Mouse (Mus musculus) frontal cortex, postnatal 10 days (tissue): Measurements from ENCODE around the gene Casc1.
"Not testable (repeated sequence)": the region's sequence is repeated elsewhere in the genome, so short reads cannot be mapped to it uniquely, and the experiment has no call there.

Experiments used
- DNase-seq, 2 experiments: peaks; one replicate each; pipeline ENCODE4 v3.0.0; 2022; ENCODE audit warnings: low spot score in 2 of 2, mixed read lengths in 1 of 2

Casc1 gene

GRCm38 (mm10) chr6:145136831-145137230, 74.0 kb downstream of the Casc1 start:
- DNase-seq, result no peak

- DNase-seq, result no peak
These were observed 75.0 kb downstream of the Casc1 start for GRCm38 (mm10) chr6:145135804-145136203.

- DNase-seq, result no peak
These were observed 75.5 kb downstream of the Casc1 start for GRCm38 (mm10) chr6:145135295-145135694.

- DNase-seq, result not testable (repeated sequence)
These were observed 77.8 kb downstream of the Casc1 start for GRCm38 (mm10) chr6:145132969-145133368.

GRCm38 (mm10) chr6:145131991-145132390, 78.8 kb downstream of the Casc1 start:
- DNase-seq, result no peak

- no peak for DNase-seq
These were observed 81.2 kb downstream of the Casc1 start for GRCm38 (mm10) chr6:145129563-145129962.

- DNase-seq, result no peak
These were observed 83.2 kb downstream of the Casc1 start for GRCm38 (mm10) chr6:145127652-145128051.

- DNase-seq, result no peak
These were observed 85.2 kb downstream of the Casc1 start for GRCm38 (mm10) chr6:145125591-145126113.
